Mouse (Mus musculus): ENCODE measurements around the gene Pdss2. TPM values are rescaled to one million over a fixed set of nuclear protein-coding genes. Genes with fewer than 3 reads are reported as not detected.

Pdss2 gene
- polyA plus RNA-seq, 1 experiment from 2014 or later, result 13.4 TPM

DNA sequence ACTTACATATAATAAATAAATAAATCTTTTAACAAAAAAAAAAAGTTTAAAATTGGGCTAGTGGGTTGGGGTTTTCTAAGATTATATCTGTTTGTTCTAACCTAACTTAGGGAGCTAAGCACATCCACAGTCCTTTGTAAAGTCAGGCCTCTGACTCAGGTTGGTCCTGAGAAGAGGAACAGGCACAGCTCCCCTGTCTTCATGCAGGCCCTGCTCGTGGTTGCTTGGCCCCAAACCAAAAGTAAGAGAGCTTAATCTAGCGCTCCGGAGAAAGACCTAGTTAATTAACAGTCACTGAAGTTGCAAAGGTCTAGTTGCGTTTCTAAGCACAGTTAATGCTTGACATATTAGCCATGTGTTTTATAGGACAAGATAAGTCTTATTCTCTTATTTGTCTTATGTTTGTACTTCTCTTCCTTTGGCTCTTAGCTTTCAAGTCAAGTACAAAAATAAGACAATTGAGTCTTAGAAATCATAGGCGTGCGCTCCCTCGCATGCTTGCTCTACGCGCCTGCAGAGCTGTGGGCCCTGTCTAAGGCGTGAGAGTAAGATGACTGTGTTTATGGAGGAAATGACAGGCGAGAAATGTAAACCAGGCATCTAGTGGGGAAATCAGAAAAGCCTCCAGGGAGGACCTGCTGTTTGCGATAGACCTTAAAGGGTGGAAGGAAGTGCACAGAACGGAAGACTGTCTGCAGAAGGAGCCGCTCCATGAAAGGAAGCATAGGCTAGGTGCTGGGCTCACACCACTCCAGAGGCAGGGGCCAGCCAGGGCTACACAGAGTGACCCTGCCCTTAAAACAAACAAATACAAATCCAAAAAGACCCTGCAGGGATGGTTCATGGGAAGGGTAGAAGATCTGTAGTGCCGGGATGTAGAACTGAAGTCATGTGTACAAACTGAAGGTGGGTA lies 157.7 kb downstream of the Pdss2 start:
- no peak for ATAC-seq (ENCODE audit: insufficient number of reproducible peaks, low FRiP score, low TSS enrichment, low read depth)
- H3K4me1 ChIP-seq (ENCODE audit: control insufficient read depth, insufficient read depth, low read length), result no peaks in the 10 kb centered on the region
- 82% methylated on average over 15 of the region's 15 CpGs for WGBS

GRCm38 (mm10) chr10:43382660-43383059 lies 161.4 kb downstream of the Pdss2 start:
- DNase-seq (ENCODE audit: low spot score), result no peak
- ATAC-seq (ENCODE audit: insufficient number of reproducible peaks, low FRiP score, low TSS enrichment, low read depth), result no peak
- 86% methylated on average over 3 of the region's 3 CpGs for whole genome bisulfite sequencing

More for the DNA sequence above, 157.7 kb downstream of the Pdss2 start:
- H3K4me3 ChIP-seq (ENCODE audit: low read depth, low read length), result no peak overlapping the region
- H3K4me2 ChIP-seq (ENCODE audit: low read depth, severe bottlenecking), result no peak overlapping the region
- no peaks in the 10 kb centered on the region for H3K27me3 ChIP-seq (ENCODE audit: control insufficient read depth, insufficient read depth, low read length)
- H3K9me3 ChIP-seq (ENCODE audit: control insufficient read depth, low read length), result no peaks in the 10 kb centered on the region
- no peak overlapping the region for H3K27ac ChIP-seq (replicated peaks; ENCODE audit: low read depth, low read length)
- no peak for DNase-seq (ENCODE audit: low spot score)
- H3K9ac ChIP-seq (ENCODE audit: low read length), result no peak overlapping the region
- H3K36me3 ChIP-seq (ENCODE audit: control insufficient read depth, insufficient read depth, low read length), result no peaks in the 10 kb centered on the region

DNA sequence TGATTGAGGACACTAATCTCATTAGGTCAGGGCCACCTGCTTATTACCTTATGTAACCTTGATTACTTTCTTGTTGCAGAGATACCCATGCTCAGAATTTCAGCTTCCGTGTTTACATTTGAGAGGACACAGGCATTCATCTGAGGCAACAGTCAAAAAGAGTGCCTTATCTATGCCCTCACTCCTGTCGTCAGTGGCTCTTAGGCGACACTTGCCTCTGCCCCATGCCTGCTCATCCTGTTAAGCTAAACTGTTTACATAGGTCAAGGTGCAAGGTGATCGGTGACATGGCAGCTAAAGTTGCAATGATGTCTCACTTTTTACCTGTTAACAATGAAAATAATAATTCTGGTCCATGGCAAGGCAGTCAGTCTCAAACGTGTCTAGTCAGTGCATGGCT lies 163.3 kb downstream of the Pdss2 start:
- DNase-seq (ENCODE audit: low spot score) (no peak), ATAC-seq (ENCODE audit: insufficient number of reproducible peaks, low FRiP score, low TSS enrichment, low read depth) (no peak)
- no peak overlapping the region for H3K4me3 ChIP-seq (ENCODE audit: low read depth, low read length)
- H3K27me3 ChIP-seq (ENCODE audit: control insufficient read depth, insufficient read depth, low read length), result no peaks in the 10 kb centered on the region
- 86% methylated on average over 5 of the region's 5 CpGs for WGBS
- H3K27ac ChIP-seq (replicated peaks; ENCODE audit: low read depth, low read length), result no peak overlapping the region
- no peak overlapping the region for H3K4me2 ChIP-seq (ENCODE audit: low read depth, severe bottlenecking)
- no peaks in the 10 kb centered on the region for H3K4me1 ChIP-seq (ENCODE audit: control insufficient read depth, insufficient read depth, low read length)
- H3K9me3 ChIP-seq (ENCODE audit: control insufficient read depth, low read length), result no peaks in the 10 kb centered on the region
- H3K36me3 ChIP-seq (ENCODE audit: control insufficient read depth, insufficient read depth, low read length), result no peaks in the 10 kb centered on the region
- no peak overlapping the region for H3K9ac ChIP-seq (ENCODE audit: low read length)

More at GRCm38 (mm10) chr10:43382660-43383059, 161.4 kb downstream of the Pdss2 start:
- no peak overlapping the region for H3K4me2 ChIP-seq (ENCODE audit: low read depth, severe bottlenecking)
- H3K27ac ChIP-seq (replicated peaks; ENCODE audit: low read depth, low read length), result no peak overlapping the region
- H3K9me3 ChIP-seq (ENCODE audit: control insufficient read depth, low read length), result no peaks in the 10 kb centered on the region
- H3K4me1 ChIP-seq (ENCODE audit: control insufficient read depth, insufficient read depth, low read length), result no peaks in the 10 kb centered on the region
- H3K36me3 ChIP-seq (ENCODE audit: control insufficient read depth, insufficient read depth, low read length), result no peaks in the 10 kb centered on the region
- H3K27me3 ChIP-seq (ENCODE audit: control insufficient read depth, insufficient read depth, low read length), result no peaks in the 10 kb centered on the region
- no peak overlapping the region for H3K9ac ChIP-seq (ENCODE audit: low read length)
- H3K4me3 ChIP-seq (ENCODE audit: low read depth, low read length), result no peak overlapping the region

DNA sequence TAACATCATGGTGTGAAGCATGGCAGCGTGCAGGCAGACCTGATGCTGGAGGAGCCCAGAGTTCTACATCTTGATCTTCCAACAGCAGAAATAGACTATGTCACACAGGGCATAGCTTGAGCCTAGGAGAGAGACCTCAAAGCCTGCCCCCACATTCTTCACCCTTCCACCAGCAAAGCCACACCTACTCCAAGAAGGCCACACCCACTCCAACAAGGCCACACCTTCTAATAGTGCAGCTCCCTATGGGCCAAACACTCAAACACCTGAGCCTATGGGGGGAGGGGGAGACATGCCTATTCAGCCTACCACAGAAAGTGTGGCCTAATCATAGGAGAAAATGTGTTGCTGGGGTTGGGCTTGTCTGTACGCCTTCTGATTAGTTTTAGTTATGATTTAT lies 171.6 kb downstream of the Pdss2 start:
- WGBS, result 94% methylated on average over 2 of the region's 2 CpGs
- DNase-seq (ENCODE audit: low spot score) (no peak), ATAC-seq (ENCODE audit: insufficient number of reproducible peaks, low FRiP score, low TSS enrichment, low read depth) (no peak)
- Histone ChIP-seq H3K27ac (replicated peaks; ENCODE audit: low read depth, low read length) (no peak overlapping the region), H3K4me2 (ENCODE audit: low read depth, severe bottlenecking) (no peak overlapping the region), H3K36me3 (ENCODE audit: control insufficient read depth, insufficient read depth, low read length) (0 out of 2 replicates have a peak, but pooled peaks cover 3% of the 10 kb centered on the region), H3K27me3 (ENCODE audit: control insufficient read depth, insufficient read depth, low read length) (no peaks in the 10 kb centered on the region), H3K4me3 (ENCODE audit: low read depth, low read length) (no peak overlapping the region), H3K9ac (ENCODE audit: low read length) (no peak overlapping the region), H3K9me3 (ENCODE audit: control insufficient read depth, low read length) (no peaks in the 10 kb centered on the region), H3K4me1 (ENCODE audit: control insufficient read depth, insufficient read depth, low read length) (no peaks in the 10 kb centered on the region)

DNA sequence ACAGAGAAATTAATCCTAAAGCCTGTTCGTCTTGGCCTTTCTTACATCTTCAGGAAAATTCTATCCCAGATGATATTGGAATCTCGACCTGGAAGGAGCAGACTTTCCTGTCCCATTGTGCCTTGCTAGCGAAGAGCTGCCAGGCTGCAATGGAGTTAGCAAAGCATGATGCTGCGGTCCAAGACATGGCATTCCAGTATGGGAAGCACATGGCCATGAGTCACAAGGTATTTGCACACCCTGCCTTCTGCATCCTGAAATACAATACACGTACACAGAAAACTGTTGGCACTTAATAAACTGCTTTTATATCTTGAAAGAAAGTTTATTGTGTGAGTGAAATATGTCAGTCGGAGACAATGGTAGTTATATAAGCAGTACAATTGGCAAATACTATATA lies 172.5 kb downstream of the Pdss2 start:
- Histone ChIP-seq H3K9me3 (ENCODE audit: control insufficient read depth, low read length) (no peaks in the 10 kb centered on the region), H3K27ac (replicated peaks; ENCODE audit: low read depth, low read length) (no peak overlapping the region), H3K36me3 (ENCODE audit: control insufficient read depth, insufficient read depth, low read length) (0 out of 2 replicates have a peak, but pooled peaks cover 3% of the 10 kb centered on the region), H3K27me3 (ENCODE audit: control insufficient read depth, insufficient read depth, low read length) (no peaks in the 10 kb centered on the region), H3K4me2 (ENCODE audit: low read depth, severe bottlenecking) (no peak overlapping the region), H3K4me3 (ENCODE audit: low read depth, low read length) (no peak overlapping the region), H3K4me1 (ENCODE audit: control insufficient read depth, insufficient read depth, low read length) (no peaks in the 10 kb centered on the region), H3K9ac (ENCODE audit: low read length) (no peak overlapping the region)
- DNase-seq (ENCODE audit: low spot score), result no peak
- 88% methylated on average over 6 of the region's 6 CpGs for WGBS
- ATAC-seq (ENCODE audit: insufficient number of reproducible peaks, low FRiP score, low TSS enrichment, low read depth), result no peak

- 81% methylated on average over 4 of the region's 4 CpGs for WGBS
- no peaks in the 10 kb centered on the region for H3K9me3 ChIP-seq (ENCODE audit: control insufficient read depth, low read length)
Measured at GRCm38 (mm10) chr10:43395824-43396223, 174.5 kb downstream of the Pdss2 start.

DNA sequence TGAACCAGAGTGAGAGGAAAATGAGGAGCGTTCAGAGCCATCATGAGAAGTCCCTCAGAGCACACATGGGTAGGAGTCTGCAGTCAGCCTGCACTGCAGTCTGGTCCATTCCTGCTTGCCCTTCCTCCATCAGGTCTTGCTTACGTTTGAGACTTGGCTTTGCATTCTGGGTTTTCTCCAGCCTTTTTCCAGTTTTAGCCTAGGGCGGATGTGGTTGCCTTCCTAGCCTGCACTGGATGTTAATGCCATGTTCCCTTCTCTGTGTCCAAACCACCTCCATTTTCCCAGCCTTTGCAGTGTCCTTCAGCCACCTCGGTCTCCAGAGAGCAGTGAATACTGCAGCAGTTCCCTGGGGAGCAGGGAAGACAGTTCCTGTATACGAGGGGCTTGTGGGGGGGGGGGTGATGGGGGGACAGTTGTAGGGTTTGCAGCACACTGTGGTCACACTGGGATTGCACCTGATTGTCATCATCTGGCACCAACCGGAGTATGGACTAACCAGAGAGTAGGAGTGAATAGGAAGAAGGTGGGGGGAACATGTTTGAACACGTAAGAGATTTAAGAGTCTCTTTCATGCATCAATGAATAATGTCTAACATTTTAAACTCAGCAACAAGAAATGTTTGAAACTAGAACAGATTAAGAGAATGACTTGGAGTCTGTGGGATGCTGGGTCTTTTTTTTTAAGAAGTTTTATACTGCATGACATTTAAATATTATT lies 178.5 kb downstream of the Pdss2 start:
- no peak for DNase-seq (ENCODE audit: low spot score)
- 87% methylated on average over 7 of the region's 7 CpGs for WGBS

More at GRCm38 (mm10) chr10:43395824-43396223, 174.5 kb downstream of the Pdss2 start:
- 0 out of 2 replicates have a peak, but pooled peaks cover 3% of the 10 kb centered on the region for H3K36me3 ChIP-seq (ENCODE audit: control insufficient read depth, insufficient read depth, low read length)
- H3K9ac ChIP-seq (ENCODE audit: low read length), result no peak overlapping the region
- no peak for ATAC-seq (ENCODE audit: insufficient number of reproducible peaks, low FRiP score, low TSS enrichment, low read depth)
- no peak overlapping the region for H3K4me2 ChIP-seq (ENCODE audit: low read depth, severe bottlenecking)
- no peaks in the 10 kb centered on the region for H3K27me3 ChIP-seq (ENCODE audit: control insufficient read depth, insufficient read depth, low read length)
- no peak for DNase-seq (ENCODE audit: low spot score)
- H3K4me3 ChIP-seq (ENCODE audit: low read depth, low read length), result no peak overlapping the region
- H3K27ac ChIP-seq (replicated peaks; ENCODE audit: low read depth, low read length), result no peak overlapping the region
- no peaks in the 10 kb centered on the region for H3K4me1 ChIP-seq (ENCODE audit: control insufficient read depth, insufficient read depth, low read length)

GRCm38 (mm10) chr10:43406107-43406506 lies 184.8 kb downstream of the Pdss2 start:
- no peaks in the 10 kb centered on the region for H3K27me3 ChIP-seq (ENCODE audit: control insufficient read depth, insufficient read depth, low read length)
- ATAC-seq (ENCODE audit: insufficient number of reproducible peaks, low FRiP score, low TSS enrichment, low read depth) (no peak), DNase-seq (ENCODE audit: low spot score) (no peak)
- H3K36me3 ChIP-seq (ENCODE audit: control insufficient read depth, insufficient read depth, low read length), result no peaks in the 10 kb centered on the region
- no peaks in the 10 kb centered on the region for H3K4me1 ChIP-seq (ENCODE audit: control insufficient read depth, insufficient read depth, low read length)
- no peak overlapping the region for H3K9ac ChIP-seq (ENCODE audit: low read length)
- H3K4me3 ChIP-seq (ENCODE audit: low read depth, low read length), result no peak overlapping the region
- no peaks in the 10 kb centered on the region for H3K9me3 ChIP-seq (ENCODE audit: control insufficient read depth, low read length)
- WGBS, result 93% methylated on average over 1 of the region's 1 CpGs
- H3K27ac ChIP-seq (replicated peaks; ENCODE audit: low read depth, low read length), result no peak overlapping the region
- no peak overlapping the region for H3K4me2 ChIP-seq (ENCODE audit: low read depth, severe bottlenecking)

More for the DNA sequence above, 178.5 kb downstream of the Pdss2 start:
- Histone ChIP-seq H3K9ac (ENCODE audit: low read length) (no peak overlapping the region), H3K27me3 (ENCODE audit: control insufficient read depth, insufficient read depth, low read length) (no peaks in the 10 kb centered on the region), H3K36me3 (ENCODE audit: control insufficient read depth, insufficient read depth, low read length) (0 out of 2 replicates have a peak, but pooled peaks cover 3% of the 10 kb centered on the region), H3K9me3 (ENCODE audit: control insufficient read depth, low read length) (no peaks in the 10 kb centered on the region), H3K27ac (replicated peaks; ENCODE audit: low read depth, low read length) (no peak overlapping the region), H3K4me2 (ENCODE audit: low read depth, severe bottlenecking) (no peak overlapping the region), H3K4me3 (ENCODE audit: low read depth, low read length) (no peak overlapping the region), H3K4me1 (ENCODE audit: control insufficient read depth, insufficient read depth, low read length) (no peaks in the 10 kb centered on the region)
- no peak for ATAC-seq (ENCODE audit: insufficient number of reproducible peaks, low FRiP score, low TSS enrichment, low read depth)
